Mouse (Mus musculus) testis, adult 2 months (tissue): ENCODE measurements around the gene Cd151. TPM values are rescaled to one million over a fixed set of nuclear protein-coding genes. Genes with fewer than 3 reads are reported as not detected.

Source experiments
- H3K27ac ChIP-seq: fragments of 200-500 bp; 2 replicates; pipeline ENCODE4 v1.5.1; 2012; ENCODE audit warnings: low read depth, low read length; ENCODE audit not compliant: control insufficient read depth, insufficient read depth
- H3K27me3 ChIP-seq: fragments of 200-500 bp; 2 replicates; pipeline ENCODE4 v1.6.1; 2012; ENCODE audit warnings: mild to moderate bottlenecking, low read length, moderate library complexity; ENCODE audit not compliant: control insufficient read depth, insufficient read depth
- H3K36me3 ChIP-seq: fragments of 200-500 bp; 2 replicates; pipeline ENCODE4 v1.6.1; 2012; ENCODE audit warnings: mild to moderate bottlenecking, low read length; ENCODE audit not compliant: control insufficient read depth, insufficient read depth
- H3K4me1 ChIP-seq: fragments of 200-500 bp; 2 replicates; pipeline ENCODE4 v1.6.1; 2012; ENCODE audit warnings: low read length; ENCODE audit not compliant: control insufficient read depth, insufficient read depth
- H3K4me3 ChIP-seq: fragments of 200-500 bp; 2 replicates; pipeline ENCODE4 v1.5.1; 2012; ENCODE audit warnings: low read depth, mild to moderate bottlenecking, low read length, moderate library complexity, mixed read lengths; ENCODE audit not compliant: control insufficient read depth
- CTCF ChIP-seq: fragments of 200-500 bp; IDR thresholded peaks from 2 replicates; pipeline ENCODE4 v1.5.1; 2012; ENCODE audit warnings: low read depth, mild to moderate bottlenecking, inconsistent platforms, low read length, moderate library complexity; ENCODE audit not compliant: control insufficient read depth, insufficient read depth, insufficient replicate concordance
- POLR2A ChIP-seq: fragments of 200-500 bp; IDR thresholded peaks from 2 replicates; pipeline ENCODE4 v1.6.1; 2012; ENCODE audit warnings: low read depth, mild to moderate bottlenecking, inconsistent platforms, low read length, moderate library complexity; ENCODE audit not compliant: control insufficient read depth
- polyA plus RNA-seq: library from polyadenylated mRNA; depleted of rRNA; stranded (reverse); fragments of >200 nt; gene quantifications from 2 replicates; pipeline ENCODE4 v1.2.3, GENCODE M21; 2012

The Cd151 gene
- polyA plus RNA-seq, 1 experiment: 104 TPM

DNA sequence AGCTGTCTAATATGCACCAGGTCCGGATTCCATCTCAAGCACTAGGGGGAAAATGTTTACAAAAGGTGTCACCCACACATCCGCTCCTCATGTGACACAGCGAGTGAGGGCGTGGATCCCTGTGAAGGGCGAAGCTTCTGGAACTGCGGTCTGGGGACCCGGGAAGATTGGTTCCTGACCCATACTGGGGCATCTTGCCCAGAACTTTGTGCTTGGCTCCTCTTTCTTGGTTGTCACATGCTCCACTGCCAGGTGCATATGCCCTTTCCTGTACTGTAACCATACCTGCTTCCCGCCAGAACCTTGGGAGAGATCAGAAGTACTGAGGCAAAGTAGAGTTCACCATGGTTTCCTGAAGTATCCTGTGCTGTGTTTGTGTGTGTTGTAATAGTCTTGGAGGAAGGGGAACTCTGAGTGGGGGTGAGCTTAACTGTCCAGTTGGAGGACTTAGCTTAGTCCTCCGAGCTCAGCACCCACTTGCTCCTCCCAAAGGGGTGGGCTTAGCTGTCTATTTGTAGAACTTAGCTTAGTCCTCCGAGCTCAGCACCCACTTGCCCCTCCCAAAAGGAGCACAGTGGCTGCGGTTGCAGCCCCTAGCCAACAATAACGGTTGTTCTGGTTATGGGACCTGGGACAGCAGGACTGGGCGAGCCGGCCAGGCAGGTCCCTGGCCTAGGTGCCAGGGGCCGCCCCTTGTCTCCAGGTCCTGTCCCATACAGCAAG lies 6.6 kb upstream of the Cd151 start, which contains the start of gene Cracr2b:
Cracr2b (plus strand) TSS at position 704 of the 723 bp plus-strand sequence.
- no peak for TF ChIP-seq CTCF
- TF ChIP-seq POLR2A: no peak
- H3K4me1 ChIP-seq: peaks cover 43% of the 10 kb centered on the region
- no peak within 1 kb of the TSS for H3K27ac ChIP-seq
- peak within 1 kb of the TSS; percentile 68 for H3K4me3 ChIP-seq
- H3K36me3 ChIP-seq: peaks cover 1% of the 10 kb centered on the region; the same call in 1 of the 2 replicates
- no peaks in the 10 kb centered on the region for H3K27me3 ChIP-seq

DNA sequence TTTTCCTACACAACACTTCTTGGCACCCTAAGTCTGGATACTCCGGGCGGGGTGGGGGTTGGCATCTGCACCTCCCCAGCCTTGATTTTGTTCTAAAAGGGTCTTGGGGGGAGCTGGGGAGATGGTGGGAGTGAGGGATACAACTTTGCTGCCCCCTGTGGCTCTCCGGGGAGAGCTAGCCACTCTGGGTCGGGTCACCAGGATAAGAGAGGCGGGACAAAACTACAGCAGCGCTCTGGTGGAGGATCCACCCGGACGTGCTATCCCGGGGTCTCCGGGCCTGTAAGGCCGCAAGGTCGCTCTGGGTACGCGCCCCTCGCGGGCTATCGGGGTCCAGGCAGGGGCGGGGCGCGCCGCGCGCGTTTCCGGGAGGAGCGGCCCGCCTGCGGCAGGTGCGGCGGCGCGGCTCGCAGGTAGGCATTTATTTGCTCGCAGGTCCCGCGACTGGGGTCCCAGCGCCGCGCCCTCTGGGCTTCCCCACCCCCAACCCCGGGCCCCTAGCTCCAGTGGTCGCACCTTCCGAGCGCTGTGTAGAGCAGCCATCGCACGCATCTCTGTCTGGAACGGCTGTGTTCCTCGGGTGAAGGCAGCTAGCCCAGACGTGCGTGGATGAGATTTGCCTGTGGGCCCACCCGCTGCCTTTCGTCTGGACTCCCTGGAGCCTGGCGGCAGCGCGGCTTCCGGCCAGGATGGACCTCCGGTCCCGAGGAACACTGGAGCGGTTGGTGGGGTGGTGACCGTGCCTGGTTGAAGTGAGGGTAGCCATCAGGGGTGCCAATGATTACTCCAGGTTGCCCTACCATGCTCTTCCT lies 5.5 kb upstream of the Cd151 start:
- no peak overlapping the region for H3K27ac ChIP-seq
- peaks cover 42% of the 10 kb centered on the region for H3K4me1 ChIP-seq
- no peaks in the 10 kb centered on the region for H3K27me3 ChIP-seq
- TF ChIP-seq POLR2A: no peak
- no peak for TF ChIP-seq CTCF
- H3K4me3 ChIP-seq: peak overlapping the region; percentile 68
- peaks cover 1% of the 10 kb centered on the region; the same call in 1 of the 2 replicates for H3K36me3 ChIP-seq

DNA sequence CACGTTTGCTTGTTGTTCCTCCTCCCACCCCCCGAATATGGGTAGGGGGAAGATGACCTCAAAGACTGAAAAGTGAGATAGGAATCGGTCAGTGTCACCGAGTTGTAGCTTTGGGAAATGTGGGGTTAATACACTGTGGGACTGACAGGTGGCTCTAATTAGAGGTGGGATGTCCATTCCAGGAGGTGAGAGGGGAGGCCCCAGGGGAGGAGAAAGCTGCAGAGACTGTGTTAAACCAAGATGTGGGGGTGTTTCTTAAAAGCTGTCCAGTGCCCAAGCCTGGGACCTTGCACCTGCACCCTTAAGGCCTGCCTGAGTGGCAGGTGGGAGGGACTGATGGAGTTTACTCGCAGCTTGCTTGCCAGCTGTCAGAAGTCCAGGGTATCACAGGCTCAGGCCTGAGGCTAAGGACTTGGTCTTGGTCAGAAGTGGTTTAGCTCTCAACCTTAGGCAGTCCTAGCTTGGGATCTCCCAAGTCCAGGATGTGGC lies 4.8 kb upstream of the Cd151 start:
- H3K36me3 ChIP-seq: peaks cover 1% of the 10 kb centered on the region; the same call in 1 of the 2 replicates
- H3K27ac ChIP-seq: no peak overlapping the region
- H3K4me3 ChIP-seq: peak overlapping the region; percentile 23; the same call in 1 of the 2 replicates
- no peaks in the 10 kb centered on the region for H3K27me3 ChIP-seq
- no peak for TF ChIP-seq POLR2A
- no peak for TF ChIP-seq CTCF
- peaks cover 49% of the 10 kb centered on the region for H3K4me1 ChIP-seq

DNA sequence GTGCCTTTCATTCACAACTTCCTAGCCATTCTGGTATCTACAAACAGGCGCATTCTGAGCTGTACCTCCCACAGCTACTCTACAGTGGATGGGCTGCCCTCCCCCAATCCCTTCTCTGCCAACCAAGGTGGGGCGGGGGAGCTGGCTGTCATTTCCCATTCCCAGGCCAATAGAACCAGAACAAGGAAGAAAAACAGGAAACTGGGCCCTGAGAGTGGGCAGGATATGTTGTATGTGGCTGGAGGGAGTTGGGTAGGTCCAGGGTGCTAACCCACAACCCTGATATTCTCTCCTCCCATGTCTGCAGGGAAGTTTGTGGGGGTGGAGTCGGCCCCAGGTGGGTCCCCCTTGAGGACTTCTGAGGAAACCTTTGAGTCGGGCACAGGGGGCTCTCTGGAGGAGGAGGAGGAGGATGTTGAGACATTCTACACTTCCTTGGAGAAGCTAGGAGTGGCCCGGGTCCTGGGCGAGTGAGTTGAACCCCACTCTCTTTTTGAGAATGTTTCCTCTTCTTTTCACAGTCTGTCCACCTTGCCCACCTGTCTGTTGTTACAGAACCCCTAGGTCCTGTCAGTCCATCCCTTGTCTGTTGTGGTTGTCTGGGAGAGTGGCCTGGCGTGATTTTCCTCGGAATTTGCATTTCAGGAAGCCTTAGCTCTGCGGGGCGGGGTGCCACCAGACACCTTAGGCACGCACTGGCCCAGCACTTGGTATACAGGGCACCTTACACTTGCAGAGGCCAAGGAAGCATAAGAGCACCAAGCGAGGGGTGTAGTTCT lies 3.2 kb upstream of the Cd151 start:
- H3K27ac ChIP-seq: no peak overlapping the region; the same call in 1 of the 2 replicates
- peaks cover 62% of the 10 kb centered on the region for H3K4me1 ChIP-seq
- peak overlapping the region; percentile 66 for H3K4me3 ChIP-seq
- no peaks in the 10 kb centered on the region for H3K27me3 ChIP-seq
- TF ChIP-seq POLR2A (no peak), CTCF (no peak)
- H3K36me3 ChIP-seq: no peaks in the 10 kb centered on the region

DNA sequence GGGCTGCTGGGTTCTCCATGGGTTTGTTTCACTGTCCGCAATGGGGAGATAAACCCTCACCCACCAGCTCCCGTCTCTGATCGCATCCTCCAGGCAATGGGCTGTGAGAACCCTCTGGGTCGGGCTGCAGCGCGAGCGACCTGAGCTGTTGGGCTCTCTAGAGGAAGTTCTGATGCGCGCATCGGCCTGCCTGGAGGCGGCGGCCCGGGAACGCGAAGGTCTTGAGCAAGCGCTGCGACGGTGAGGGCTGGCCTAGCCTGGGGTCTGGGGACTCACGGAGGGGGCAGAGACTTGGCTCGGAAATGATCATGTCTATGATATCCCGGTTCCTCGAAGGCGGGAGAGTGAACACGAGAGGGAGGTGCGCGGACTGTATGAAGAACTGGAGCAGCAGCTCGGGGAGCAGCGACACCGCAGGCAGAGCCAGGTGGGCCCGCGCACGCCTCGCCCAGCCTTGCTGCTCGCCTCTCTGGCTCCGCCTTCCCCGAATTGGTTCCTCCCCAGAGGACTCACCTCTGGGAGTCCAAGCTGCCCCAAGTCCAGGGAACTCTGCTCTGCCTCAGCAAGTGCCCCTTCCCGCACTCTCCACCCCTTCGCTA lies 2.5 kb upstream of the Cd151 start:
- TF ChIP-seq CTCF (no peak), POLR2A (no peak)
- H3K36me3 ChIP-seq: no peaks in the 10 kb centered on the region
- peak overlapping the region; percentile 18 for H3K27ac ChIP-seq
- peak overlapping the region; percentile 66 for H3K4me3 ChIP-seq
- H3K27me3 ChIP-seq: no peaks in the 10 kb centered on the region
- H3K4me1 ChIP-seq: peaks cover 61% of the 10 kb centered on the region

DNA sequence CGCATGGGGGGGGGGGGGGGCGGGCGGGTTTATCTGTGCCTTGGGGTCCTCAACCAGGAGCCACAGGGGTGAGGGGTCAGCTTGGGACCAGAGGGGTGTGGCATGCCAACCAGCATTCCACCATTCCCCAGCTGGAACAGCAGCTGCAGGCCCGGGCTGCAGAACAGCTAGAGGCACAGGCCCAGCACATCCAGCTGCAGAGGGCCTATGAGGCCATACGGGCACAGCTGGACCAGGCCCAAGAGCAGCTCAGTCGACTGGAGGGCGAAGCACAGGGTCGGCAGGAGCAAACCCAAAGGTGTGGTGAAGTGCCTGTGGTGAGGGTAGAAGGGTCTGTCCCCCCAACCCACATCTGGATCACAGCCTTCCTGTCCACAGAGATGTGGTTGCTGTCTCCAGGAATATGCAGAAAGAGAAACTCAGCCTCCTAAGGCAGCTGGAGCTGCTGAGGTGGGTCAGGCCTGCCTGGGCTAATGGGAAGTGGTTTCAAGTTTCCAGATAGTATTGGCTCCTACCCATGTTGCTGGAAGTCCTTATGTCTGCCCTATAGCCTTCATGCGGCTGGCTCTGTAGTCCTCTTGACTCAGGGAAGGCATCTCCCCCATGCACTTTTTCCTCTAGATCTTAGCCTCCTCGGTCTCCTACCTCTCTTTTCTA lies 1.7 kb upstream of the Cd151 start:
- no peak for TF ChIP-seq POLR2A
- no peak for TF ChIP-seq CTCF
- Histone ChIP-seq H3K27me3 (no peaks in the 10 kb centered on the region), H3K27ac (peak overlapping the region; percentile 23; the same call in 1 of the 2 replicates), H3K4me3 (no peak overlapping the region), H3K4me1 (peaks cover 61% of the 10 kb centered on the region), H3K36me3 (no peaks in the 10 kb centered on the region; the same call in 1 of the 2 replicates)
